15 mouse cellular contexts compared by ENCODE assay signal in the genomic region with DNA sequence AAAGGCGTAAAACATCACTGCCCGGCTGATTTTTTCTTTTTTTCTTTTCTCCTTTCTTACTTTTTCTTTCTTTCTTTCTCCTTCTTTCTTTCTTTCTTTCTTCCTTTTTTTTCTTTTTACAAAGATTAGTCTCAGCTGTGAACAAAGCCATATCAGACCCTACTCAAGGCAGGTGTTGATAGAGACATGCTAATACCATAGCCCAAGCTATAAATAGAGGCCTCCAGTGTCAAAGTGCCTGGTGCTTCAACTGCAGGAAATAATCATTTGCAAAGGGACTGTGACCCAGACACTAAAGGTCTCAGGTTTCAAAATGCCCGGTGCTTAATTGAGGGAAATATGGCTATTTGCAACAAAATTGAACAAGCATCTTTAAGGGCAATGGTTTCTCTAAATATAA. TPM values are rescaled to one million over a fixed set of nuclear protein-coding genes. Genes with fewer than 3 reads are reported as not detected.
DNase-seq lines count a peak whose midpoint lies in the region; ATAC-seq lines count a peak whose summit lies in the region.
"Had no signal": no experiment of that assay in that cellular context is flagged by ENCODE, and none has a peak within 500 bp of the region (broad histone marks: within the 10 kb centered on the region; RNA-seq: fewer than 3 reads in every experiment).

No protein-coding gene starts in this region.

- H3K9ac ChIP-seq in midbrain, embryonic 11.5 days (ENCODE audit: low read length), result no peak overlapping the region
- H3K9ac ChIP-seq: embryonic facial prominence, embryonic 13.5 days; hindbrain, embryonic 13.5 days had no signal

- no peaks in the 10 kb centered on the region for H3K36me3 ChIP-seq in heart, embryonic 10.5 days
- H3K36me3 ChIP-seq in midbrain, embryonic 11.5 days (ENCODE audit: control insufficient read depth, insufficient read depth, low read length), result no peaks in the 10 kb centered on the region
- no peaks in the 10 kb centered on the region for H3K36me3 ChIP-seq in midbrain, embryonic 10.5 days
- H3K36me3 ChIP-seq in limb, embryonic 10.5 days, result no peaks in the 10 kb centered on the region
- H3K36me3 ChIP-seq: embryonic facial prominence, embryonic 13.5 days; hindbrain, embryonic 13.5 days had no signal

- H3K4me3 ChIP-seq in heart, embryonic 10.5 days, result no peak overlapping the region
- H3K4me3 ChIP-seq in midbrain, embryonic 11.5 days (ENCODE audit: low read depth, low read length), result no peak overlapping the region
- H3K4me3 ChIP-seq in midbrain, embryonic 10.5 days, result no peak overlapping the region
- H3K4me3 ChIP-seq in limb, embryonic 10.5 days, result no peak overlapping the region
- H3K4me3 ChIP-seq: embryonic facial prominence, embryonic 13.5 days; hindbrain, embryonic 13.5 days had no signal

- no peaks in the 10 kb centered on the region for H3K27me3 ChIP-seq in heart, embryonic 10.5 days (ENCODE audit: insufficient read depth, poor library complexity, severe bottlenecking)
- H3K27me3 ChIP-seq in midbrain, embryonic 11.5 days (ENCODE audit: control insufficient read depth, insufficient read depth, low read length), result no peaks in the 10 kb centered on the region
- H3K27me3 ChIP-seq in midbrain, embryonic 10.5 days (ENCODE audit: low read depth, poor library complexity, severe bottlenecking), result no peaks in the 10 kb centered on the region
- no peaks in the 10 kb centered on the region for H3K27me3 ChIP-seq in limb, embryonic 10.5 days (ENCODE audit: low read depth, poor library complexity, severe bottlenecking)
- H3K27me3 ChIP-seq: embryonic facial prominence, embryonic 13.5 days; hindbrain, embryonic 13.5 days had no signal

- WGBS in heart, embryonic 10.5 days, result 71% methylated on average over 3 of the region's 3 CpGs
- WGBS in midbrain, embryonic 11.5 days, result 83% methylated on average over 3 of the region's 3 CpGs
- WGBS in midbrain, embryonic 10.5 days, result 88% methylated on average over 3 of the region's 3 CpGs
- 75% methylated on average over 3 of the region's 3 CpGs for WGBS in limb, embryonic 10.5 days

- H3K27ac ChIP-seq in heart, embryonic 10.5 days, result no peak overlapping the region
- no peak overlapping the region for H3K27ac ChIP-seq in midbrain, embryonic 11.5 days (ENCODE audit: low read depth, low read length)
- no peak overlapping the region for H3K27ac ChIP-seq in midbrain, embryonic 10.5 days (replicated peaks)
- H3K27ac ChIP-seq in limb, embryonic 10.5 days, result no peak overlapping the region
- H3K27ac ChIP-seq: embryonic facial prominence, embryonic 13.5 days; hindbrain, embryonic 13.5 days; hindbrain, postnatal 0 days had no signal

- H3K9me3 ChIP-seq in heart, embryonic 10.5 days, result no peaks in the 10 kb centered on the region
- no peaks in the 10 kb centered on the region for H3K9me3 ChIP-seq in midbrain, embryonic 11.5 days (ENCODE audit: control insufficient read depth, low read length)
- H3K9me3 ChIP-seq in midbrain, embryonic 10.5 days (replicated peaks), result no peaks in the 10 kb centered on the region
- H3K9me3 ChIP-seq in limb, embryonic 10.5 days (replicated peaks), result no peaks in the 10 kb centered on the region
- H3K9me3 ChIP-seq: embryonic facial prominence, embryonic 13.5 days; hindbrain, embryonic 13.5 days had no signal

- DNase-seq in heart, embryonic 10.5 days (ENCODE audit: low spot score), result peak; percentile 47
- DNase-seq in heart, adult 9 months (ENCODE audit: low spot score in 2 of 2), result no peak
- DNase-seq in midbrain, embryonic 11.5 days (ENCODE audit: low spot score, missing footprints), result peak; percentile 76
- DNase-seq in midbrain, embryonic 10.5 days (ENCODE audit: low spot score), result no peak
- DNase-seq in limb, embryonic 10.5 days (ENCODE audit: low spot score), result peak; percentile 20
- DNase-seq in embryo, embryonic 9.5 days (ENCODE audit: extremely low spot score), result no peak
- DNase-seq in kidney, adult 18-20 months, result no peak
- DNase-seq: adrenal gland, postnatal 14 days; cerebellum, adult 11-12 months; cerebellum, adult 9-10 months; gastrocnemius, postnatal 14 days; kidney, adult 9 months had no signal

- ATAC-seq in midbrain, embryonic 11.5 days (ENCODE audit: low FRiP score), result no peak
- ATAC-seq: hindbrain, postnatal 0 days had no signal

- no peak overlapping the region for H3K4me2 ChIP-seq in midbrain, embryonic 11.5 days

- H3K4me1 ChIP-seq in heart, embryonic 10.5 days, result peaks cover 37% of the 10 kb centered on the region
- no peaks in the 10 kb centered on the region for H3K4me1 ChIP-seq in midbrain, embryonic 11.5 days (ENCODE audit: control insufficient read depth, insufficient read depth, low read length)
- peaks cover 11% of the 10 kb centered on the region; the same call in 1 of the 2 replicates for H3K4me1 ChIP-seq in midbrain, embryonic 10.5 days
- H3K4me1 ChIP-seq in limb, embryonic 10.5 days, result peaks cover 10% of the 10 kb centered on the region; the same call in 1 of the 2 replicates
- H3K4me1 ChIP-seq: embryonic facial prominence, embryonic 13.5 days had no signal

RNA-seq across cellular contexts. Expression of a gene that starts 20.3 kb away (rescaled TPM):
- 373 and 457 TPM in 2 replicates for polyA plus RNA-seq in heart, embryonic 10.5 days (2016; fragmentation: Nextera tagmentation; extraction: Ambion mirVana)
- 516 and 544 TPM in 2 replicates for polyA plus RNA-seq in midbrain, embryonic 11.5 days (2014; fragmentation: Nextera tagmentation; extraction: Ambion mirVana)
- polyA plus RNA-seq in midbrain, embryonic 10.5 days (2016; fragmentation: Nextera tagmentation; extraction: Ambion mirVana), result 609 and 658 TPM in 2 replicates
- 549 and 585 TPM in 2 replicates for polyA plus RNA-seq in limb, embryonic 10.5 days (2016; fragmentation: Nextera tagmentation; extraction: Ambion mirVana)

RNA-seq across cellular contexts. Expression of a gene that starts 31.6 kb away (rescaled TPM):
- 47.0 and 64.8 TPM in 2 replicates for polyA plus RNA-seq in heart, embryonic 10.5 days (2016; fragmentation: Nextera tagmentation; extraction: Ambion mirVana)
- polyA plus RNA-seq in midbrain, embryonic 11.5 days (2014; fragmentation: Nextera tagmentation; extraction: Ambion mirVana), result 95.1 and 102 TPM in 2 replicates
- 74.3 and 76.9 TPM in 2 replicates for polyA plus RNA-seq in midbrain, embryonic 10.5 days (2016; fragmentation: Nextera tagmentation; extraction: Ambion mirVana)
- polyA plus RNA-seq in limb, embryonic 10.5 days (2016; fragmentation: Nextera tagmentation; extraction: Ambion mirVana), result 62.4 and 77.0 TPM in 2 replicates

RNA-seq across cellular contexts. Expression of a gene that starts 39.6 kb away (rescaled TPM):
- polyA plus RNA-seq in heart, embryonic 10.5 days (2016; fragmentation: Nextera tagmentation; extraction: Ambion mirVana), result 11.9 and 15.9 TPM in 2 replicates
- 1.9 and 2.9 TPM in 2 replicates for polyA plus RNA-seq in midbrain, embryonic 11.5 days (2014; fragmentation: Nextera tagmentation; extraction: Ambion mirVana)
- 4.0 and 6.3 TPM in 2 replicates for polyA plus RNA-seq in midbrain, embryonic 10.5 days (2016; fragmentation: Nextera tagmentation; extraction: Ambion mirVana)
- polyA plus RNA-seq in limb, embryonic 10.5 days (2016; fragmentation: Nextera tagmentation; extraction: Ambion mirVana), result 6.4 and 8.9 TPM in 2 replicates

Comparison
In these comparisons a context has a peak if more than half of its experiments do, and no peak if none do; other contexts are left out.
1. DNase-seq: peak in heart, embryonic 10.5 days (single experiment), midbrain, embryonic 11.5 days (single experiment) and limb, embryonic 10.5 days (single experiment); none in heart, adult 9 months (0 of 2), midbrain, embryonic 10.5 days (single experiment), embryo, embryonic 9.5 days (single experiment) and kidney, adult 18-20 months (single experiment).